Mouse (Mus musculus): Measurements from ENCODE around the gene Abl2. TPM values are rescaled to one million over a fixed set of nuclear protein-coding genes. Genes with fewer than 3 reads are reported as not detected.

The Abl2 gene
- total RNA-seq, 2 experiments from 2014 or later: 19.7 to 23.5 TPM

- intact Hi-C loops (cut with DNase I): no loop called here
- no peak for DNase-seq (ENCODE audit: low spot score)
These were observed 65.6 kb downstream of the Abl2 start for GRCm38 (mm10) chr1:156624231-156624630.

GRCm38 (mm10) chr1:156626729-156627128 is 68.1 kb downstream of the Abl2 start:
- intact Hi-C loops (cut with DNase I): no loop called here
- DNase-seq (ENCODE audit: low spot score): no peak

GRCm38 (mm10) chr1:156629984-156630383 is 71.4 kb downstream of the Abl2 start:
- intact Hi-C loops (cut with DNase I): loop anchor here (5.0 kb wide), 2 partner anchors 368 to 543 kb away; no protein-coding TSS in a partner anchor
- DNase-seq (ENCODE audit: low spot score): no peak

GRCm38 (mm10) chr1:156630965-156631364 is 72.4 kb downstream of the Abl2 start:
- no peak for DNase-seq (ENCODE audit: low spot score)
- intact Hi-C loops (cut with DNase I): loop anchor here (5.0 kb wide), 2 partner anchors 369 to 544 kb away; no protein-coding TSS in a partner anchor

GRCm38 (mm10) chr1:156633095-156633494 is 74.5 kb downstream of the Abl2 start:
- DNase-seq (ENCODE audit: low spot score): no peak
- intact Hi-C loops (cut with DNase I): loop anchor here (1.0 to 5.0 kb wide), 4 partner anchors 95 to 546 kb away; no protein-coding TSS in a partner anchor

- no peak for DNase-seq (ENCODE audit: low spot score)
- intact Hi-C loops (cut with DNase I): loop anchor here (2.0 kb wide), 1 partner anchor 52 kb away; no protein-coding TSS in a partner anchor
These were observed 76.6 kb downstream of the Abl2 start for GRCm38 (mm10) chr1:156635148-156635547.

- intact Hi-C loops (cut with DNase I): no loop called here
These were observed 80.9 kb downstream of the Abl2 start for GRCm38 (mm10) chr1:156639455-156639854.

GRCm38 (mm10) chr1:156640577-156640976 is 82.0 kb downstream of the Abl2 start:
- intact Hi-C loops (cut with DNase I): loop anchor here (1.0 kb wide), 1 partner anchor 36 kb away; no protein-coding TSS in a partner anchor
- no peak for DNase-seq (ENCODE audit: low spot score)

More at GRCm38 (mm10) chr1:156639455-156639854, 80.9 kb downstream of the Abl2 start:
- DNase-seq (ENCODE audit: low spot score): no peak

- no peak for DNase-seq (ENCODE audit: low spot score)
- intact Hi-C loops (cut with DNase I): no loop called here
These were observed 83.2 kb downstream of the Abl2 start for GRCm38 (mm10) chr1:156641808-156642207.

- intact Hi-C loops (cut with DNase I): no loop called here
- DNase-seq (ENCODE audit: low spot score): no peak
These were observed 84.2 kb downstream of the Abl2 start for GRCm38 (mm10) chr1:156642813-156643212.

GRCm38 (mm10) chr1:156644061-156644460 is 85.5 kb downstream of the Abl2 start:
- DNase-seq (ENCODE audit: low spot score): no peak
- intact Hi-C loops (cut with DNase I): no loop called here

- intact Hi-C loops (cut with DNase I): no loop called here
These were observed 86.4 kb downstream of the Abl2 start for GRCm38 (mm10) chr1:156644780-156645523.

GRCm38 (mm10) chr1:156645971-156646370 is 87.4 kb downstream of the Abl2 start:
- DNase-seq (ENCODE audit: low spot score): no peak
- intact Hi-C loops (cut with DNase I): no loop called here

More at GRCm38 (mm10) chr1:156644780-156645523, 86.4 kb downstream of the Abl2 start:
- DNase-seq (ENCODE audit: low spot score): no peak

- intact Hi-C loops (cut with DNase I): no loop called here
- DNase-seq (ENCODE audit: low spot score): no peak
These were observed 90.1 kb downstream of the Abl2 start for GRCm38 (mm10) chr1:156648705-156649104.

GRCm38 (mm10) chr1:156650631-156651030 is 92.0 kb downstream of the Abl2 start:
- DNase-seq (ENCODE audit: low spot score): no peak
- intact Hi-C loops (cut with DNase I): no loop called here

GRCm38 (mm10) chr1:156652189-156652822 is 93.7 kb downstream of the Abl2 start:
- no peak for DNase-seq (ENCODE audit: low spot score)
- intact Hi-C loops (cut with DNase I): no loop called here

GRCm38 (mm10) chr1:156654735-156655530 is 96.3 kb downstream of the Abl2 start:
- intact Hi-C loops (cut with DNase I): loop anchor here (2.0 kb wide), 1 partner anchor 20 kb away; the partner anchor contains the start of gene Tor3a
- no peak for DNase-seq (ENCODE audit: low spot score)

- DNase-seq (ENCODE audit: low spot score): no peak
- intact Hi-C loops (cut with DNase I): no loop called here
These were observed 98.9 kb downstream of the Abl2 start for GRCm38 (mm10) chr1:156657523-156657922.

GRCm38 (mm10) chr1:156658676-156659075 is 100.1 kb downstream of the Abl2 start:
- DNase-seq (ENCODE audit: low spot score): no peak
- intact Hi-C loops (cut with DNase I): no loop called here

Measured in heart, postnatal 25 days (tissue).